Mouse (Mus musculus): ENCODE data around the gene Pilra. TPM values are rescaled to one million over a fixed set of nuclear protein-coding genes. Genes with fewer than 3 reads are reported as not detected.
"Not testable (repeated sequence)": the region's sequence is repeated elsewhere in the genome, so short reads cannot be mapped to it uniquely, and the experiment has no call there.

Pilra gene
- polyA plus RNA-seq, 1 experiment from 2014 or later = 1.4 TPM

GRCm38 (mm10) chr5:137854907-137855306, 18.8 kb upstream of the Pilra start:
- not testable (repeated sequence) for DNase-seq; H3K27ac ChIP-seq; H3K9me3 ChIP-seq (replicated peaks); H3K9ac ChIP-seq; H3K36me3 ChIP-seq; H3K4me3 ChIP-seq (replicated peaks); H3K4me2 ChIP-seq; ATAC-seq (ENCODE audit: low read depth); H3K4me1 ChIP-seq (replicated peaks); H3K27me3 ChIP-seq
- WGBS (ENCODE audit: insufficient replicate concordance) = 61% methylated on average over 3 of the region's 3 CpGs

- WGBS (ENCODE audit: insufficient replicate concordance) = 78% methylated on average over 1 of the region's 1 CpGs
- H3K27me3 ChIP-seq; H3K9ac ChIP-seq; H3K4me1 ChIP-seq (replicated peaks); H3K27ac ChIP-seq; H3K4me3 ChIP-seq (replicated peaks); H3K4me2 ChIP-seq; H3K9me3 ChIP-seq (replicated peaks); H3K36me3 ChIP-seq; DNase-seq; ATAC-seq (ENCODE audit: low read depth): not testable (repeated sequence)
Measured at GRCm38 (mm10) chr5:137850313-137850712, 14.2 kb upstream of the Pilra start.

GRCm38 (mm10) chr5:137837110-137837509, 1.0 kb upstream of the Pilra start:
- not testable (repeated sequence) for DNase-seq; H3K36me3 ChIP-seq; H3K27ac ChIP-seq; H3K4me1 ChIP-seq (replicated peaks); H3K4me3 ChIP-seq (replicated peaks); ATAC-seq (ENCODE audit: low read depth); H3K9ac ChIP-seq; H3K27me3 ChIP-seq; H3K4me2 ChIP-seq; H3K9me3 ChIP-seq (replicated peaks)

GRCm38 (mm10) chr5:137836611-137837010, 530 bp upstream of the Pilra start:
- Histone ChIP-seq H3K4me3 (replicated peaks) (no peak overlapping the region), H3K36me3 (no peaks in the 10 kb centered on the region), H3K9ac (no peak overlapping the region), H3K4me1 (replicated peaks) (no peaks in the 10 kb centered on the region), H3K4me2 (no peak overlapping the region), H3K27me3 (no peaks in the 10 kb centered on the region), H3K9me3 (replicated peaks) (no peaks in the 10 kb centered on the region), H3K27ac (no peak overlapping the region)
- DNase-seq (no peak), ATAC-seq (ENCODE audit: low read depth) (no peak)

- ATAC-seq (ENCODE audit: low read depth) (no peak), DNase-seq (no peak)
- H3K9me3 ChIP-seq (replicated peaks) = no peaks in the 10 kb centered on the region
- H3K36me3 ChIP-seq = no peaks in the 10 kb centered on the region
- H3K27me3 ChIP-seq = no peaks in the 10 kb centered on the region
- no peak overlapping the region for H3K4me3 ChIP-seq (replicated peaks)
- no peak overlapping the region for H3K9ac ChIP-seq
- whole genome bisulfite sequencing (ENCODE audit: insufficient replicate concordance) = 43% methylated on average over 4 of the region's 4 CpGs
- H3K4me1 ChIP-seq (replicated peaks) = no peaks in the 10 kb centered on the region
- no peak overlapping the region for H3K27ac ChIP-seq
- H3K4me2 ChIP-seq = no peak overlapping the region
Measured at GRCm38 (mm10) chr5:137833500-137833899, 2.6 kb downstream of the Pilra start.

GRCm38 (mm10) chr5:137831506-137831905, 4.6 kb downstream of the Pilra start:
- DNase-seq (no peak), ATAC-seq (ENCODE audit: low read depth) (no peak)
- Histone ChIP-seq H3K36me3 (no peaks in the 10 kb centered on the region), H3K4me2 (no peak overlapping the region), H3K4me1 (replicated peaks) (no peaks in the 10 kb centered on the region), H3K27me3 (no peaks in the 10 kb centered on the region), H3K9me3 (replicated peaks) (no peaks in the 10 kb centered on the region), H3K4me3 (replicated peaks) (no peak overlapping the region), H3K9ac (no peak overlapping the region), H3K27ac (no peak overlapping the region)
- WGBS (ENCODE audit: insufficient replicate concordance) = 28% methylated on average over 6 of the region's 6 CpGs

- Histone ChIP-seq H3K9me3 (replicated peaks) (no peaks in the 10 kb centered on the region), H3K27me3 (no peaks in the 10 kb centered on the region), H3K4me2 (no peak overlapping the region), H3K27ac (no peak overlapping the region), H3K4me3 (replicated peaks) (no peak overlapping the region), H3K4me1 (replicated peaks) (no peaks in the 10 kb centered on the region), H3K36me3 (no peaks in the 10 kb centered on the region), H3K9ac (no peak overlapping the region)
- no peak for ATAC-seq (ENCODE audit: low read depth)
- 39% methylated on average over 4 of the region's 4 CpGs for WGBS (ENCODE audit: insufficient replicate concordance)
- DNase-seq = no peak
Measured at GRCm38 (mm10) chr5:137831106-137831505, 5.0 kb downstream of the Pilra start.

GRCm38 (mm10) chr5:137830238-137830637, 5.8 kb downstream of the Pilra start:
- Histone ChIP-seq H3K4me3 (replicated peaks) (no peak overlapping the region), H3K4me1 (replicated peaks) (no peaks in the 10 kb centered on the region), H3K27me3 (no peaks in the 10 kb centered on the region), H3K4me2 (no peak overlapping the region), H3K9ac (no peak overlapping the region), H3K9me3 (replicated peaks) (no peaks in the 10 kb centered on the region), H3K27ac (0 out of 2 replicates have a peak overlapping the region, but pooled peaks have one; percentile 53), H3K36me3 (no peaks in the 10 kb centered on the region)
- WGBS (ENCODE audit: insufficient replicate concordance) = 43% methylated on average over 7 of the region's 7 CpGs
- DNase-seq (no peak), ATAC-seq (ENCODE audit: low read depth) (no peak)

- Histone ChIP-seq H3K4me1 (replicated peaks) (no peaks in the 10 kb centered on the region), H3K9me3 (replicated peaks) (no peaks in the 10 kb centered on the region), H3K4me2 (no peak overlapping the region), H3K27ac (no peak overlapping the region), H3K27me3 (no peaks in the 10 kb centered on the region), H3K9ac (no peak overlapping the region), H3K4me3 (replicated peaks) (no peak overlapping the region), H3K36me3 (no peaks in the 10 kb centered on the region)
- DNase-seq (no peak), ATAC-seq (ENCODE audit: low read depth) (no peak)
- WGBS (ENCODE audit: insufficient replicate concordance) = 51% methylated on average over 6 of the region's 6 CpGs
Measured at GRCm38 (mm10) chr5:137828694-137829093, 7.4 kb downstream of the Pilra start.

GRCm38 (mm10) chr5:137826421-137826820, 9.7 kb downstream of the Pilra start:
- Histone ChIP-seq H3K4me1 (replicated peaks) (no peaks in the 10 kb centered on the region), H3K36me3 (no peaks in the 10 kb centered on the region), H3K27ac (no peak overlapping the region), H3K4me2 (no peak overlapping the region), H3K27me3 (no peaks in the 10 kb centered on the region), H3K9me3 (replicated peaks) (no peaks in the 10 kb centered on the region), H3K9ac (no peak overlapping the region), H3K4me3 (replicated peaks) (no peak overlapping the region)
- WGBS (ENCODE audit: insufficient replicate concordance) = 20% methylated on average over 7 of the region's 7 CpGs
- ATAC-seq (ENCODE audit: low read depth) (no peak), DNase-seq (no peak)

GRCm38 (mm10) chr5:137825971-137826370, 10.1 kb downstream of the Pilra start:
- no peak overlapping the region for H3K4me2 ChIP-seq
- H3K27me3 ChIP-seq = no peaks in the 10 kb centered on the region
- 57% methylated on average over 2 of the region's 2 CpGs for WGBS (ENCODE audit: insufficient replicate concordance)
- no peak for ATAC-seq (ENCODE audit: low read depth)
- H3K27ac ChIP-seq = no peak overlapping the region
- no peak for DNase-seq
- no peaks in the 10 kb centered on the region for H3K4me1 ChIP-seq (replicated peaks)
- no peaks in the 10 kb centered on the region for H3K36me3 ChIP-seq
- no peaks in the 10 kb centered on the region for H3K9me3 ChIP-seq (replicated peaks)
- H3K4me3 ChIP-seq (replicated peaks) = no peak overlapping the region
- H3K9ac ChIP-seq = no peak overlapping the region

- Histone ChIP-seq H3K4me2 (no peak overlapping the region), H3K4me3 (replicated peaks) (no peak overlapping the region), H3K4me1 (replicated peaks) (no peaks in the 10 kb centered on the region), H3K36me3 (no peaks in the 10 kb centered on the region), H3K9me3 (replicated peaks) (no peaks in the 10 kb centered on the region), H3K9ac (no peak overlapping the region), H3K27ac (no peak overlapping the region), H3K27me3 (no peaks in the 10 kb centered on the region)
- 44% methylated on average over 3 of the region's 3 CpGs for WGBS (ENCODE audit: insufficient replicate concordance)
- no peak for DNase-seq
- no peak for ATAC-seq (ENCODE audit: low read depth)
Measured at GRCm38 (mm10) chr5:137825030-137825429, 11.1 kb downstream of the Pilra start.
